Mouse (Mus musculus) hematopoietic stem cell, adult 5-6 weeks (primary cell): ENCODE measurements around the gene Arhgap36. TPM values are rescaled to one million over a fixed set of nuclear protein-coding genes. Genes with fewer than 3 reads are reported as not detected.

Source experiments
- ATAC-seq, 2 experiments: fragments of 125-278 bp in 1 of 2; replicated peaks in 1 of 2; 2 replicates each; pipeline ENCODE4 v1.8.0; 2016 to 2017; ENCODE audit warnings: inconsistent platforms in 2 of 2, mild to moderate bottlenecking in 2 of 2, moderate number of reproducible peaks in 2 of 2, low read depth in 1 of 2, moderate TSS enrichment in 1 of 2; ENCODE audit not compliant: low FRiP score in 2 of 2, poor library complexity in 2 of 2, severe bottlenecking in 2 of 2, insufficient read depth in 1 of 2, low TSS enrichment in 1 of 2
- total RNA-seq: library from RNA; stranded (forward); fragments of 172-1452, 232-1000 nt; gene quantifications from 2 replicates; pipeline ENCODE4 v1.2.3, GENCODE M21; 2017

The Arhgap36 gene
- not detected in 2 replicates for total RNA-seq

GRCm38 (mm10) chrX:49463442-49463970 lies at the start of gene Arhgap36:
Arhgap36 (plus strand) TSS chrX:49463945.
- no peak for ATAC-seq

GRCm38 (mm10) chrX:49457781-49458180 lies 6.0 kb upstream of the Arhgap36 start:
- no peak for ATAC-seq

- ATAC-seq, result no peak
Measured at GRCm38 (mm10) chrX:49470287-49471054, 6.7 kb downstream of the Arhgap36 start.

- no peak for ATAC-seq
Measured at GRCm38 (mm10) chrX:49479968-49480809, 16.4 kb downstream of the Arhgap36 start.

- no peak for ATAC-seq
Measured at GRCm38 (mm10) chrX:49480846-49481245, 17.1 kb downstream of the Arhgap36 start.

GRCm38 (mm10) chrX:49489141-49489540 lies 25.4 kb downstream of the Arhgap36 start:
- no peak for ATAC-seq

- no peak for ATAC-seq
Measured at GRCm38 (mm10) chrX:49493739-49494449, 30.1 kb downstream of the Arhgap36 start.

Other genes with a start within 250 kb of the Arhgap36 start
- gene Enox2, start 175.7 kb upstream of the Arhgap36 start, total RNA-seq, result 22.8 and 25.1 TPM in 2 replicates
- not detected in 2 replicates for gene Olfr1320, start 208.4 kb downstream of the Arhgap36 start, total RNA-seq